Mouse (Mus musculus): ENCODE results near the gene Rapgef3.

The Rapgef3 gene

DNA sequence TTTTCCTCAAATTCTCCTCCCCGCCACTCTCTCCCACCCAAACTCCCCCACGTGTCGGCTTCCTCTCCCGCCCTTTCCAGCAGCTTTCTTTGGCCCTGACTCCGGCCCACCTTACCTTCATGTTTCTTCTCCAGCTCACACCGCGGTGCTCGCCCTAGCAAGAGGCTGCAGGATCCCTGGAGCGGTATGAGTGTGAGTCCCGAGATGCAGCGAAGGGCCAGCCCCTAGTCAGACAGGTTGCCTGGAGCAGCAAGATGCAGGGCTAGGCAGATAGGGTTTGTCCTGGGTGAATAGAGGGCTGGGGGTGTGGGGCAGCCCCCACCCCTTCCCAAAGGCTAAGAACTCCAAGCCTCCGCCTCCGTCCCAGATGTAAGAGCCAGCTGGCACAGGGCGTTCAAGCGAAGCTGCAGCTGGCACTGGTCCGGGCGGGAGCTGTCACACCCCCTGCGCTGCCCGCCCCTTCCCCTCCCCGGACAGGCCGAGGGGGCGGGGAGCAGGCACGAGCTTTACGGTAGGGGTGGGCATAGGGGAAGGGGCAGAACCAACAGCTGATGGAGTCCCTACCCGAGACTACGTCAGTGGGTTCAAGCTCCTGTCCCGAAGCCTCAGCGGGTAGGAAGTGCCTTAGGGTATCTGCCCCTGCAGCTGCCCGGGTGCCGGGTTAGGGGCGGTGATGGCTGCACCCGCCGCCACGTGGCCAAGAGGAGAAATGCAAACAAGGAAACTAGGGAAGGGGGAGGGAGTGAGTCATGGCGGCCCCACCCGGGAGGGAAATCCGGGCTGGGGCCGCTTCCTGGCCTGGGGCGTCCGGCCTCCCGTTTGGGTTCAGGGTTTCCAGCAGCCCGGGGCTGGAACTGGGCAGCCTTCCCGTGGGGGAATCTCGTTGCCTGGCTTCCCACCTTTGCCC lies at the start of gene Rapgef3:
Rapgef3 (minus strand) TSS at position 693 of the 907 bp plus-strand sequence.
- peak; percentile 61 to 77 for DNase-seq (ENCODE audit: low spot score in 2 of 2)

DNA sequence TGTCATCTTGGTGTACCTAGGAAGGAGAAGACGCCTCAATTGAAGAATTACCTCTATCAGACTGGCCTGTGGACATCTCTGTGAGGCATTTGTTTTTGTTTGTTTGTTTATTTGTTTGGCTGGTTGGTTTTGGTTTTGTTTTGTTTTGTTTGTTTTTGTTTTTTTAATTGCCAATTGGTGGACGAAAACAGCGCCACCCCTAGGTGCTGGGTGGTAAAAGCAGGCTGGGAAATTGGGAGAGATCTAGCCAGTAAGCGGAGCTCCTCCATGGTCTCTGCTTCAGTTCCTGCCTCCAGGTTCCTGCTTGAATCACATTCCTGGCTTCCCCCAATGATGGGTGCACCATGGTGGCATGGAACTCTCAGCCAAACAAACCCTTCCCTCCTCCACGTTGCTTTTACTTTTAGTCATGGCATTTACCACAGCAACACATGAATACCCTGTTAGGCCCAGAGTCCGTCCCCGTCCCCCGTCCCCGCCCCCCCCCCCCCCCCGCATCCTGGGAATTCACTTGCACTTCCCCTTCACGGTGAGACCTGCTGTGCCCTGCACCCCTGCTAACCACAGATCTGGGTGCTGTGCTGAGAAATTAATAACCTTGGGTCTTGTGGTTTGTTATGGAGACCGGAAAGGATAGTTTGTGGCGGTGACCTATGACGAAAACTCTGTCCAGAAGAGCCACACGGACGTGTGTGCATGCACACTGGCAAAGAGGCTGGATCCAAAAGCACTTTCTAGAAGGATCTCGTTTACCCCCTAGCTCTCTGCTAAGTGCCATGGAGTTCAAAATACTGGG lies 48.6 kb upstream of the Rapgef3 start:
- DNase-seq (ENCODE audit: low spot score in 2 of 2) = no peak

DNA sequence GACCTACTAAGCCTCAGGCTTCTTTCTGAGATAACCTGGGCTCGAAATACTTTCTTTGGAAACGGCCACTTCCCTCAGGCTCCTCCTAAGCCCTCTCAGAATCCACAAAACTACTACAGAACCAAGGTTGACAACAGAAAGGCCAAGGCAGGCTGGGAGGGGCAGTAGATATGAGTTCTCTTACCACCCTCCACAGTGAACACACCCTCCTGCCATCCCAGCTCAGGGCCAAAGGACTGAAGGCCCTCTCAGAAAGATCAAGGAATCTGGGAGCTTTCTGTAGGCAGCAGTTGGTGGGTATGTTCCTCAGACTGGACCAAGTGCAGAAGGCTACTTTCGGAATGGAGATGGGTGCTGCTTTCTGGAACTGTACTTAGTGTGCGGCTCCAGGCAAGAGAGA lies 47.5 kb upstream of the Rapgef3 start:
- no peak for DNase-seq (ENCODE audit: low spot score in 2 of 2)

DNA sequence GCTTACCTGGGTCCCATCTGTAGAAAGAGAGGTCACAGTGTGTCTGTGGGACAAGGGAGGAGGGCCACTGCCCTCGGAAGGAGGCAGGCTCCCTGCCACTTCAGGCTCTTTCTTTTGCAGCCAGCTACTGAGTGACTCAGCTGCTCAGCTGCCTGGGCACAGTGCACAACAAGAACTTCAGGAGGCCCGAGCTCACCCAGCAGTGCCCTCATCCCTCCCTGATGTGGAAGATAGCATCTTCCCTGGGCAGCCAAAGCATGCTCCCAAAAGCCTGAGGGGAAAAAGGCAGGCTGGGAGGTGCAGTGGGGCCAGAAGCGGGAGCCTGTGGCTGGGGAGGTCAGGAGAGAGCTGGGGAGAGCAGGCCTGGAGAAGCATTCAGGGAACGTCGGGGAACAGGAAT lies 46.9 kb upstream of the Rapgef3 start:
- no peak for DNase-seq (ENCODE audit: low spot score in 2 of 2)

DNA sequence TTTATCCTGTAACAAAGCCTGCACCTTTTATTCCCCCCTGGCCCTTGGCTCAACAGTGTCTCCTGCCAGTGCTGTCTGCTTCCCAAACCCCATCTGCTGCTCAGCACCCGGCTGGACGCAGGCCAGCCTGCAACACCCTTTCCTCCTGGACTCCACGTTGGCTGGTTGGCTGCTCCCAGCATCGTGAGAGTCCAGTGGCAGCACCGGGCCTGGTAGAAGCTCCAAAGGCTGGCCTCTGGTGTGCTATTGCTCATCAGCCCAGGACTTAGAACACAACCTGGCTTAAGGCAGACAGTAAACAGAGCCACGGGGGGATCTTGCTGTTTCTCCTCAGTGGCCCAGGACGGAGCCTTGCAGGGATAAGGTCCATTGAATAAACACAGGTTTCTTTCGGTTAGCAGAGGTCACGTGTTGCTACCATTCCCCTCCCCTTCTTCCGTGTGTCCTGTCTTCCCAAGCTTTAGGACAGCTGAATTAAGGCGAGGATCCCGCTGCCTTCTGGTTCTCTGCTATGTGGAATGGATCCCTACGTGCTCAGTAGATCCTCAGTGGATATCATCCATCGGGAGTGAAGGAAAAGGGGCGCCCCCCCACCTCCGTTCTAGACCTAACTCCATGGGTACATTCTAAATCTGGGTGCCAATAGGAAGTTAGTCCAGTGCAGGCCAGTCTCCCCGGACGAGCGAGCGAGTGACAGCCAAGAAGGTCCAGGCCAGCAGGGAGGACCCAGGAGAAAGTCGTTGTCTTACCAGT lies 45.9 kb upstream of the Rapgef3 start:
- DNase-seq (ENCODE audit: low spot score in 2 of 2) = no peak

DNA sequence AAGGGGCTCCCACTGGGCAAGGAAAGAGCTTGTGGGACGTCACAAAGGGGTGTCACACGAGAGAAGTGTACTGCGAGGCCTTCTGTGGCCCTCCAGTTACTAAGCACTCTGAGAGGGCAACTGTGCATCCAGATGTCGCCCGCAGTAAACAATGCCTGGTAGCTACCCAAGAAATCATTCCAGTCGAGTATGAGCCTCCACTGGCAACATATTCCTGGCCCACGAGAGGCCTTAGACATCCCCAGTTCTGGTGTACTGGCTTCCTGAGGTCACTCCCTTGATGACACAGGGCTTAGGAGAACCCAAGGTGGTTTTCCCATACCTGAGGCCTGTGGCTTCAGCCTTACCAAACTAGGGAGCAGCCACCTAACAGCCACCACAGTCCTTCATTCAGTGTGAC lies 45.1 kb upstream of the Rapgef3 start:
- no peak for DNase-seq (ENCODE audit: low spot score in 2 of 2)

DNA sequence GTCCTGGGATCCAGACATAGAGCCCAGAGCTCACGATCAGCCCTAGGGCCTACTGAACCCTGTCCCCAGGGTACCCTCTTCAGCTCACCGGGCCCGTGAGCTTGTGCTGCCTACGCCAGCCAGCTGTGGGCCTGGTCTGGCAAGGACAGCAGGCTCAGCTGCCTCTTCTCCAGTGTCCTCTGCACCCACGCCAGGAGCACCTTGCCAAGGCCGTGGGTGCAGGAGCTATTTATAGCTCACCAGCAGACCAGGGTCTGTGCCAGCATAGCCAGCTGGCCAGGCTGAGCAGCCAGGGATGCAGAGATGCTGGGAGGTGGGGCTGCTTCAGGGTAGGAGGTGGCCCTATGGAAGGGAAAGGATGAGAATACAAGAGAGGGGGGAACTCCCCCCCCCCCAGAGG lies 44.4 kb upstream of the Rapgef3 start:
- DNase-seq (ENCODE audit: low spot score in 2 of 2) = peak; percentile 81 to 88

DNA sequence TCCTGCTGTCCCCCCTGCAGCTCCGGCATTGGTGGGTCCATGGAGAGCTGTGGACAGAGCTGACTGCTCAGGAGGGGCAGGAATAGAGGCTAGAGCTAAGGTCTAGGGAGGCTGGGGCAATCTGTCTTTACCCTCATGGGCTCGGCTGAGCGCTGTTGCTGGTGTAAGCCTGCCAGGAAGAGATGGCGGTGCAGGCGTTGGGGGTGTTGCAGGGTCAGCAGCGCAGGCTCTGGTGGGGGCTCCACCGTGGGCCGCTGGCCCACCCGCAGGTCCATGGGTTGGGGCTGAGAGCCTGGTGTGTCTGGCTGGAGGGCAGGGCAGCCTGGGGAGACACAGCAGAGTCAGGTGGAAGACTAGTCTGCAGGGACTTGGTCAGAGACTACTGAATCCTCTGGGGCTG lies 43.5 kb upstream of the Rapgef3 start:
- no peak for DNase-seq (ENCODE audit: low spot score in 2 of 2)

DNA sequence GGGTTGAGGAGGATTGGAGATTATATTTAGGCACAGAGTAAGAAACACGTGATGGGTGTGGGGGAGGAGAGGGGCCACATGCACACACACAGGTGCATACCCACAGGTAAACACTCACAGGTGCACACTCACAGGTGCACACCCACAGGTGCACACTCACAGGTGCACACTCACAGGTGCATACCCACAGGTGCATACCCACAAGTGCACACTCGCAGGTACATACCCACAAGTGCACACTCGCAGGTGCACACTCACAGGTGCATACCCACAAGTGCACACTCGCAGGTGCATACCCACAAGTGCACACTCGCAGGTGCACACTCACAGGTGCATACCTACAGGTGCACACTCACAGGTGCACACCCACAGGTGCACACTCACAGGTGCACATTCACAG lies 42.6 kb upstream of the Rapgef3 start:
- no peak for DNase-seq (ENCODE audit: low spot score in 2 of 2)

DNA sequence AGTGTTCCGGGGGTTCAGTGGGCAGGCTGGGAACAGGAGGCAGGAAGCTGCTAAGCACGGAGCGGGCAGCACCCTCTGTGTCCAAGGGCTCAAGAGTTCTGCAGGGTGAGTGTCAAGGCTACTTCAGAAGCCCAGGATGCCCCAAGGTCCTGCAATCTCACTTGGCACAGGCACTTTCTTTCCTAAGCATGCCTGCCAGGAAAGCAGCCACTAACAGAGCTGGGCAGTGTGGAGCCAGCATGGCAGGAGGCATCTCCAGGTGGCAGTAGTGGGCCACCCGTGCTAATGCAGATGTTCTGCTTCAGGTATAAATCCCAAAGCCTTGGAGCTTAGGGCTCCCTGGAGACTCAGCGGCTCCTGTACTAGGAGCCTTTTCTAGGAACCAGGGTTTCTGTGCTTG lies 42.2 kb upstream of the Rapgef3 start:
- no peak for DNase-seq (ENCODE audit: low spot score in 2 of 2)

DNA sequence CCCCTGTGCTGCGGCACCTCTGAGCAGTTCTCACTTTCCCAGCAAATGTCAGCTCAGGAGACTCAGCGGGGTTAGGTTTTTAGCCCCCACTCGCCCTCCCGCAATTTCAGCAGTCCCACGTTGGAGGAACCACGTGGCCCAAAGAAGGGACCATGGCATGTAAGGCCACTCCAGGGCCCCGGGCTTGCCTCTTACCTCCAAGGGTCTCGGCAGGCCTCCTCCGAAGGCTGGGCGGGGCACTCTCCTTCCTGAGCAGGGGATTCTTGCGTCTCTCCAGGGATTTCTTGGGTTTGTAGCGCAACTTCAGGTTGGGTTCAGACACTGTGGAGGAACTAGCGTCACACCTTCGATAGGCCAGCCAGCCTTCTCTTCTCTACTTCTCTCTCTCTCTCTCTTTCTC lies 41.4 kb upstream of the Rapgef3 start:
- DNase-seq (ENCODE audit: low spot score in 2 of 2) = no peak

DNA sequence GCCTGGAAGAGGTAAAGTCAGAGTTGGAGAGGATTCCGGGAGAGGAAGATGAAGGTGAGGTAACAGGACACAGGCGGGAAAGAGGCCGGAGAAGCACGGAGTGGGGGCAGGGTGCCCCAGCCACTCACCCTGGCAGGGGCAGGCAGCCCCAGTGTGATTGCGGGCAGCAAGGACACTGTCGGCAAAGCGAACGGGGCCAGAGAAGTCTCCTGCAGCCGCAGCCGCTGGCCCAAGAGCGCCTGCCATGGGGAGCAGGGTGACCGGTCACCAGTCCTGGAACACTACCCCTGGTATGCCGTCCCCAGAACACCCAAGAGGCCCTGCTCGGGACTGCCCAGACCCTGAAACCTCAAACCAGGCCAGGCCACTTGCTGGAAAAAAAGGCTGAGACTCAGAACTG lies 40.8 kb upstream of the Rapgef3 start:
- DNase-seq (ENCODE audit: low spot score in 2 of 2) = no peak

DNA sequence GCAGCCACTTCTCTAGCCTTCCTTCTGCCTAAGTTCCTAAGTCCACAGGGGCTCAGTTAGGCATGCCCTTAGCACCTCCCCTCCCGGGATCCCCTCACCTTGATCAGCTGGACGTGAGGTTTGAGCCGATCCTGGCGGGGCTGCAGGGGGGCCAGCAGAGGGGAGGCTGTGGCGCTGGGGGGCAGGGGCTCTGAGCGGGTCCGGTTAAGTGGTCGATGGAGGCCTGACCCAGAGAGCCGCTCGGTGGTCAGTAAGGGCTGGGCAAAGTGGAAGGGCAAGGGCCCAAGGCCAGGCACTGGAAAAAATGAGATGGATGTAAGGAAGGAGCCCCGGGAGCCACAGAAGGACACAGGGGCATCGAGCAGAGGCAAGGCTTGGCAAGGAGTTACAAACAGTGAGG lies 40.1 kb upstream of the Rapgef3 start:
- DNase-seq (ENCODE audit: low spot score in 2 of 2) = no peak

DNA sequence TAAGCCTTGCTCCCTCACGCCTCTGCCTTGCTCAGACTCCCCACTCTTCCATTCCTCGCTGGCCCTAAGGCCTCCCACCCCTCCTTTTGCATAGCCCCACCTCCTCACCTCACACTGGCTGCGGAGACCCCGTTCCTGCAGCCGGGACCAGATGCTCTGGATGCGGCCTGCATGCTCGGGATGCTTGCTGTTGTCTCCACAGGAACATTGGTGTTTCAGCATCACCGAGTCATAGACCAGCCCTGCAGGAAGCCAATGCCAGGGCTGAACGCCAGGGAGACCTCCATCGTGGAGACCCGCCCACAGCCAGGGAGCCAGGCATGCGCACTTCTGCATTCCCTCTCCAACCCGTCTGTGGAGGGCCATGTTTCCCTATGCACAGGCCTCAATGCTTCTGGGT lies 34.8 kb upstream of the Rapgef3 start:
- DNase-seq (ENCODE audit: low spot score in 2 of 2) = no peak

DNA sequence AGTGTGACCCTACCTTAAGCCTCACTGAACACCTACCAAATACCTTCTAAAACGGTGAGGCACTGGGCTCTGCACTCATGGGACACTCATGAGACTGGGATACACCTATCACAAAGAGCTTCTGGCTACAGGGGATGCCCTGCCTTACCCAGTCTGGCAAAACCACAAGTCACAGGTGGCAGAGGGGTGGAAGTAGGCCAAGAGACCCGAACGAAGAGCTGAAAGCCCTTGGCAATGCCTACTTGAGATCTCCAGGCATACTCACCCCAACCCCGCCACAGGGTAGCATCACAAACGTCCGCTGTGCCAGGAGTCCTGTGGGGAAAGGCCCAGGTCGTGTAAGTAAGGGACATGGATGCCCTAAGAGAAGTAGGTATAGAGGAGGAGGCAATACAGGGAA lies 34.0 kb upstream of the Rapgef3 start:
- DNase-seq (ENCODE audit: low spot score in 2 of 2) = no peak

DNA sequence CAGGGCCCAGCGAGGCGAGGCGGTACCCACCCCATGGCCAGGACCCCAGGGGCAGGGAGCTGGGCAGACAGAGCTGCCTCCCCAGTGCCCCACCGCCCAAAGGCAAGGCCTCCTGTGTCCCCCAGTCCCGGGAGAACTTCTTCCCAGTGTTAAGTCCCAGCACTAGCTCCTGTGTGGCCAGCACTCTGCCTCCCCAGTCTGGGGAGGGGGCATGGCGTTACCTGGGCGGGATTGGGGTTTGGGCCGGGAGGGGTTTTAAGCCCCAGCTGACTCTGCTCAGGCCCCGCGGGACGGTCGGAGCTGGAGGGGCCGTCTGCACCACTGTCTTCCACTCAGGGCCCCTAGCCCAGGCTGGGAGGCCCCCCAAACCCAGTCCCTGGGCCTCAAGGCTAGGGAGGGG lies 33.1 kb upstream of the Rapgef3 start:
- no peak for DNase-seq (ENCODE audit: low spot score in 2 of 2)

DNA sequence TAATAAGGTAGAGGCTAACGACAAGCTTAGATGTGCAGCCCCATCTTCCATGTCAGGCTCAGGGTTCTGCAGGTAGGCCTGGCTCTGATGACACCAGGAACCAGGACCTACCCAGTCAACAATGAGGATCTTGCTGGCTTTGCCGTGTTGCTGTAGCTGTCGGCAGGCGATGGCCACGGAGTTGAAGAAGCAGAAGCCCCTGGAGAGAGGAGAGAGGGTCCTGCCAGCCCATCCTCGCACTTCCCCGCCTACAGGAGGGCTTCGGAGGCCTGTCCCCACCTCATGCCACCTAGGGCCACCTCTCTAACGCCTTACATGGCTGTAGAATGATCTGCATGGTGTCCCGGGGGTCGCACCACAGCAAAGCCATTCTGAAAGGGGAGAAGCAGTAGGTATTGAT lies 31.7 kb upstream of the Rapgef3 start:
- no peak for DNase-seq (ENCODE audit: low spot score in 2 of 2)

DNA sequence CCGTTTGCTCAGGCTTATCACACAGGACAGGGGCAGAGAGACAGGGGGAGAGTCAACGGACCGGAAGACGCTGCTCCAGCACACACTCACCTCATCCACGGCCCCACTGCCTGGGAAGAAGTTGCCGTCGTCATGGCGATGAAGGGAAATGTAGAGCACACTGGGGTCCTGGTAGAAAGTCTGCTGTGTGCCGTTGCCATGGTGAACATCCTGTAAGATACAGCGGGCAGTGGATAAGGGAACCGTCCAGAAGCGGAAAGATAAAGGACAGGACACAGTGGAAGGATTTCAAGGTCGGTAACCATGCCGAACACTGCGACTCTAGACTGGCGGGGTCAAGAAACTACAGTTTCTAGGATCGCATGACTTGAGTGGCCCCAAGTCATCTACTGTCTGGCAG lies 30.4 kb upstream of the Rapgef3 start:
- no peak for DNase-seq (ENCODE audit: low spot score in 2 of 2)

DNA sequence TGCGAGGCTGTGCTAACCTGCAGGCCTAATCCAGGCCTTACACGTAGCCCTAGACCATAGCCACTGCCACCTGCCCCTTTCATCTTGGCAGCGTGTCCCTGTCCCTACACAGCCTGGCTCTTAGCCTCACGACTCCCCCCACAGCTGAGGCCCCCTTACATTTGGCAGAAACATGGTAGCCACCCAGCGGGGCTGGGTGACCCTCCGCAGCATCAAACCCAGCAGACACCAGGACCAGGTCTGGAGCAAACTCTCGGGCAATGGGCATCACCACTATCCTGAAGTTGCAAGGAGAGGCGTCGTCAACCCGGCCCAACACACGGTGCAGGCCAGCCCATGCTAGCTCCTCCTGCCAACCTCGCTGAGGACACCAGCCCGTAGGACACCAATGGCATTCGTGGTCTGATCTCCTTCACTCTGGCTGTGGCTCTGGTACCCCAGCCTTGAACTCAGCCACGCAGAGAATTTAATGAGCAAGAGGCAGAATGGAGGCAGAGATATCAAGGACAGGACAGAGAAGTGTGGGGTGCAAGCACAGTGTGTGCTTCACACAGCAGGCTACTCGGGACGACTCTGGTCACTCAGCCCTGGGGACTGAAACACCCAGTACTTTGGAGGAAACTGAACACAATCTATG lies 29.0 kb upstream of the Rapgef3 start:
- no peak for DNase-seq (ENCODE audit: low spot score in 2 of 2)

DNA sequence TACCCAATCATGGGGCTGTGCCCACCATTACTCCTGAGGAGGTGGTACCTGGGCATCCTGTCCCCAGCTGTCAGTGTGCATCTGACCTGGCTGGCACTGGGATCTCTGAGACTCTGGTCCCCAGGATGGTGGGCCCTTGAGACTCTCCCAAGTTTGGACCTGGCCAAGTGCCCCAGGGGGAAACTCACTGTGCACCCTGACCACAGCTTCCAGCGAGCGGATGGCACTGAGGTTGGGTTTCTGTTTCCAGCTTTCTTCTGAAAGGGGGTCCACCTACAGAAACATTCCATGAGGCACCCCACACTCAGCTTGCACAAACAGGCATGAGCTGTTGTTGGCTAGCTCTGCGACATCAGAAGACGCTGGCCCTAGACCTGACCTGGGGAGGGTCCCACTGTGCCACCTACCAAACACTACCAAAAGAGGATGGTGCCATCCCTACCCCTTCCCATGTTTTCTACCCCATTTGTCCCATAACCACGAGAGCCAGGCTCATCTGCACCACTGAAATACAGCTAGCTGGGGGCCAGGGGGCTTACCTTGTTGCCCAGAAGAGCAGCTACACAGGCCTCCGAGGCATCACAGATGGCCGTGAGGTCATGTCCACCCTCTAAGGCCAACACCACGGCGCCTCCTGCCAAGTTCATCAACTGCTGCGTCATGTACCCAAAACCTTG lies 27.9 kb upstream of the Rapgef3 start:
- no peak for DNase-seq (ENCODE audit: low spot score in 2 of 2)

DNA sequence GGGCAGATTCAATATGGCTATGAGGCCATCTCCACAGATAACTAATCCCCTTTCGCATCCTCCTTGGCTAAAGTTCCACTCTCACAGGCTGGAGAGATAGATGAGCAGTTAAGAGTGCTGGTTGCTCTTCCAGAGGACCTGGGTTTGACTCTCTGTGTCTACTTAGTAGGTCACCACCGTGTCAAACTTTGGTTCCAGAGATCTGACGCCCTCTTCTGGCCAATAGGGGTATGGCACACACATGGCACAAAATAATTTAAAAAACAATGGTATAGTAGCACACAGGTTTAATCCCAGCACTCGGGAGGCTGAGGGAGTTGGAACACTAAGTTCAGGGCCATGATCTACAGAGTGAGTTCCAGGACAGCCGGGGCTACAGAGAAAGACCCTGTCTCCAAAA lies 26.5 kb upstream of the Rapgef3 start:
- no peak for DNase-seq (ENCODE audit: low spot score in 2 of 2)
